Mouse (Mus musculus) liver, postnatal 0 days (tissue): Measurements from ENCODE around the gene Nelfe.

ENCODE experiments used
- CTCF ChIP-seq: sonication (generic); IDR thresholded peaks from 2 replicates; pipeline ENCODE4 v1.5.1; 2016; ENCODE audit warnings: antibody characterized with exemption, low read depth
- EP300 ChIP-seq: IDR thresholded peaks from 2 replicates; pipeline ENCODE4 v1.6.1; 2016; ENCODE audit warnings: antibody characterized with exemption, low read depth, mild to moderate bottlenecking

- TF ChIP-seq CTCF (no peak), EP300 (peak; percentile 59)
Observed at GRCm38 (mm10) chr17:34862416-34863081, 12.4 kb downstream of the Nelfe start, which contains the start of gene Cfb.
